Mouse (Mus musculus): ENCODE measurements around the gene Gm10337.

Gm10337 gene

GRCm38 (mm10) chr15:102503447-102503846, at the start of gene Gm10337:
Gm10337 (plus strand) TSS chr15:102503722.
- no peak for DNase-seq (ENCODE audit: low spot score in 2 of 2)

GRCm38 (mm10) chr15:102455993-102456392, 47.5 kb upstream of the Gm10337 start:
- DNase-seq (ENCODE audit: low spot score in 2 of 2) = no peak

GRCm38 (mm10) chr15:102458050-102458736, 45.3 kb upstream of the Gm10337 start:
- peak in 1 of 2 experiments; percentile 31 for DNase-seq (ENCODE audit: low spot score in 2 of 2)

GRCm38 (mm10) chr15:102458904-102459317, 44.6 kb upstream of the Gm10337 start, which contains the start of gene Prr13:
Prr13 (plus strand) TSS chr15:102459028.
- peak; percentile 95 to 97 for DNase-seq (ENCODE audit: low spot score in 2 of 2)

GRCm38 (mm10) chr15:102459381-102459780, 44.1 kb upstream of the Gm10337 start:
- peak in 1 of 2 experiments; percentile 27 for DNase-seq (ENCODE audit: low spot score in 2 of 2)

DNA sequence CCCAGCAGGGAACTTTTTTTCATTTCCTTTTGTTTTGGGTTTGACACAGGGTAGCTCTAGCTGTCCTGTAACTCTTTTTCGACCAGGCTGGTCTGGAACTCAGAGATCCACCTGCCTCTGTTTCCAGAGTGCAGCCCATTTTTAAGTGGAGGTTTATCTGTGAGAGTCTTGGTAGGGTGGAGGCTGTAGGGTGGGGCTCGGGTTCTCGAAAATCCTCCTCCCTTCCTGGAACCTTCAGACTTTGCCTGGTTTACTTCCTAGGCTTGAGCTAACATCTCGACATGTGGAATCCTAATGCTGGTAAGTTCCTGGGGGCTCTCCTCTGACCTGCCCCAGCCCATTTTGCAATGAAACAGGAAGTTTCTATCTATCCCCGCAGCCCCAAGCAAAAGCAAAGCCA, 43.7 kb upstream of the Gm10337 start:
- DNase-seq (ENCODE audit: low spot score in 2 of 2) = peak in 1 of 2 experiments; percentile 26

GRCm38 (mm10) chr15:102460409-102460808, 43.1 kb upstream of the Gm10337 start:
- peak in 1 of 2 experiments; percentile 22 for DNase-seq (ENCODE audit: low spot score in 2 of 2)

DNA sequence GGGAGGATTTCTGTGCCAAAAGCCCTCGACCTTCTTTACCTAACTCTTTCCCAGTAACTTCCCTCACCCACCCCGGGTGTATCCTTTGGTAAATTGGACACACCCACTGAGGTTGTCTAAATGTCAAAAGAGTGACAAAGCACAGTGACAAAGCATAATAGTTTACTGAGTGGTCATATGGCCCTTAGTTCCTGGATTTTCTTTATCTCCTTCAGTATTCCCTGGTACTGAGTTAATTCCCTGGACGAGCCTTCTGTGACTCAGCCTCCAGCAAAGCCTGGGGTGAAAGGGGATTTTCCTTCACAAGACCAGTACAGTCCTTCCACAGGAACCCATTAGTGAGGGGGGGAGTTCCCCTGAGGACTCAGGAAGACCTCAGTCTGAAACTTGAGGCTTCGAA, 42.6 kb upstream of the Gm10337 start:
- DNase-seq (ENCODE audit: low spot score in 2 of 2) = peak in 1 of 2 experiments; percentile 28

GRCm38 (mm10) chr15:102461430-102462075, 42.0 kb upstream of the Gm10337 start:
- no peak for DNase-seq (ENCODE audit: low spot score in 2 of 2)

- DNase-seq (ENCODE audit: low spot score in 2 of 2) = peak in 1 of 2 experiments; percentile 50
Measured at GRCm38 (mm10) chr15:102463666-102464065, 39.9 kb upstream of the Gm10337 start.

GRCm38 (mm10) chr15:102468675-102469370, 34.7 kb upstream of the Gm10337 start:
- no peak for DNase-seq (ENCODE audit: low spot score in 2 of 2)

DNA sequence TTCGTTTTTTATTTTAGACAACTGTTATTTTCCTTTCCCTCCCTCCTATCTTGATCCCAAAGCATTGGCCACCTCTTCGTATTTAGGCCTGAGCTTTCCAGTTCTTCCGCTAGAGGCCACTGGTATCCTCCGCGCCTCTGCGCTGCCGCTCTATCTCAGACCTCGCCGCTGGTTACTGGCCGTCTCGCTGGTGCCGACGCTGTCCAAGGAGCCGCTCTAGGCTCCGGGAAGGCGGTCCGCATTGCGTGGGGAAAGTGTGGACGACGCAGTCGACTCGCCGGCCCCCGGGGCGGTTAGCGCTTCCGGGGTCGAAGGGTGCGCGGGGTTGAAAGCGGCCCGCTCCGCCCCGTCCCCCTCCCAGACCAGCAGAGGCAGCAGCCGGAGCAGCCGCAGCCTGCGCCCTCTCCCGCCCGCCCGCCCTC, 33.3 kb upstream of the Gm10337 start, which contains the start of gene Pcbp2:
Gene Pcbp2, plus strand, starts transcription at position 357 of the 422 bp plus-strand sequence.
- DNase-seq (ENCODE audit: low spot score in 2 of 2) = peak; percentile 97 to 98

DNA sequence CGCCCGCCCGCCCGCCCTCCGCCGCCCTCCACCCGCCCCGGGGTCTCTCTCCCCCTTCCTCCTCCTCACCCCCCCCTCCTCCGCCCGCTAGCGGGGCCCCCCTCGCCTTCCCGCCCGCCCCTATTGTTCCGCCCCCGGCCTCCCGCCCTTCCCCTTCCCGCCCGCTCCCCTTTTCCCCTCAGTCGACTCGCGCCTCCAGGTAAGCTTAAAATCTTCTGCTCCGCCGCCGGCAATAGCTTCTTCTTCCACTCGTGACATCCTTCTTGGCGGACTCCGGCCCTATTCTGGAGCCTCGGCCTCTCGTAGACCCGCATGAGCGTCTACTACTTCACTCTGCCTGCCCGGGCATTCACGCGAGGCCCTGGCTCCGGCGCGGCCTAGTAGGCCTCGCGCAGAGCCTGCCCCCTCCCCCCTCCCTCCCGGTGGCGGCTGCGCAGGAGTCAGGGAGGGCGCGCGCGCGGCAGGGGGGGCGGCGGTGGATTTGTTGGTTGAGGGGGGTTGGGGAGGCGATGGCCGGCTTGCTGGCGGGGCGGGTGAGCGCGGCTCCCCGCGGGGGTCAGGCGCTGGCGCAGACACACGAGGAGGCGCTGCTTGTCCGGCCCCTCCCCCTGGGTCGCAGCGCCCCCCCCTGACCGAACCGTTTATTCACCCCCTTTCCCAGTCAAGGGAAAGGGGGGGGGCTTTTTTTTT, 32.8 kb upstream of the Gm10337 start:
- peak; percentile 70 for DNase-seq (ENCODE audit: low spot score in 2 of 2)

- no peak for DNase-seq (ENCODE audit: low spot score in 2 of 2)
Measured at GRCm38 (mm10) chr15:102471295-102471645, 32.3 kb upstream of the Gm10337 start.

- DNase-seq (ENCODE audit: low spot score in 2 of 2) = no peak
Measured at GRCm38 (mm10) chr15:102471727-102472126, 31.8 kb upstream of the Gm10337 start.

DNA sequence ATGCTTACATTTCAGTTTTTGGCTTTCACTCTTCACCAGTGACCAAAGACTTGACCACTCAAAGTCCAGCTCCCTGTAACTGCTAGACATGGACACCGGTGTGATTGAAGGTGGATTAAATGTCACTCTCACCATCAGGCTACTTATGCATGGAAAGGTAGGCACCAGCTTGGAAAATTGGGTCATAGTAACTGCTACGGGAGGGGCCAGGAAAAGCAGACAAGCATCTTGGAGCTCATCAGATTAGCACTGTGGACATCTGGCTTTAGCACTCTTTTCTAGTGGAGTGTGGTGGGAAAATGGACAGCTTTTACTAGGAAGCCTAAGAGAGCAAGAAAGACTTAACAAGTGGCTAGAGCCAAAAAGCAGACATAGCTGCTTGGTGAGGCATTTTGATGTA, 30.3 kb upstream of the Gm10337 start:
- no peak for DNase-seq (ENCODE audit: low spot score in 2 of 2)

DNA sequence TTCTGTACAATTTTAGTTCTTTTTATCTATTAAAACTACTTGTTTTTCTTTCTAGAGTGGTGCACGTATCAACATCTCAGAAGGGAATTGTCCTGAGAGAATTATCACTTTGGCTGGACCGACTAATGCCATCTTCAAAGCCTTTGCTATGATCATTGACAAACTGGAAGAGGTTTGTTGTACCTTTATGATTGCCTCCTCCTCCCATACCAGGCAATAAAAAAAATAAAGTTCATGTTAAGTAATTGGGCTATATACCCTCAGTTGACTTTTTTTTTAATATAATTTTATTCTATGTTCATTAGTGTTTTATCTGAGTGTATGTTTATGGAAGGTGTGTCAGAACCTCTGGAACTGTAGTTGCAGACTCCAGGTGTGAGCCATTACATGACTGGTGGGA, 29.0 kb upstream of the Gm10337 start:
- DNase-seq (ENCODE audit: low spot score in 2 of 2) = no peak

DNA sequence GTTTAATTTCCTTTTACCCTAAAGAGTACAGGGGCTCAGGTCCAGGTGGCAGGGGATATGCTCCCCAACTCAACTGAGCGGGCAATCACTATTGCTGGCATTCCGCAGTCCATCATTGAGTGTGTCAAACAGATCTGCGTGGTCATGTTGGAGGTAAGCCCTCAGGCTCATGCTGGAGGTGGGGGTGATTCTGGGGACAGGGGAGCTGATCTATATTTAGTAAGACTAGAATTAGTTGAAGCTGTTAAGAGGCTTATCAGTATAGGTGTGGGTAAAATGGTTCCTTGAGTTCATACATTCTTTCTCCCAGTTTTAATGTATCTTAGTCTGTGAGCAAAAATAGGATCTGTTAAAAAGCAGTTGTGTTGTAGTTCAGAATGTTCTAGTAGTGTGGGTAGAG, 20.4 kb upstream of the Gm10337 start:
- no peak for DNase-seq (ENCODE audit: low spot score in 2 of 2)

- no peak for DNase-seq (ENCODE audit: low spot score in 2 of 2)
Measured at GRCm38 (mm10) chr15:102485853-102486252, 17.7 kb upstream of the Gm10337 start.

GRCm38 (mm10) chr15:102487664-102488063, 15.9 kb upstream of the Gm10337 start:
- no peak for DNase-seq (ENCODE audit: low spot score in 2 of 2)

GRCm38 (mm10) chr15:102498322-102498721, 5.2 kb upstream of the Gm10337 start:
- no peak for DNase-seq (ENCODE audit: low spot score in 2 of 2)

- no peak for DNase-seq (ENCODE audit: low spot score in 2 of 2)
Measured at GRCm38 (mm10) chr15:102499370-102499769, 4.2 kb upstream of the Gm10337 start.
